Mouse (Mus musculus): Measurements from ENCODE around the gene Sema3f.

GRCm38 (mm10) chr9:107688415-107688814, 21.9 kb downstream of the Sema3f start:
- TF ChIP-seq POLR2A (IDR thresholded peaks at IDR 0.05; ENCODE audit: insufficient read depth, low read length) = no peak
- TF ChIP-seq EP300 (IDR thresholded peaks at IDR 0.05; ENCODE audit: insufficient read depth, low read depth, low read length) = no peak
- no peak for TF ChIP-seq CTCF (IDR thresholded peaks at IDR 0.05; ENCODE audit: low read depth, low read length)

Measured in ES-Bruce4 (cell line).